Mouse (Mus musculus) midbrain, postnatal 0 days (tissue): ENCODE results near the gene Zc3h4. TPM values are rescaled to one million over a fixed set of nuclear protein-coding genes. Genes with fewer than 3 reads are reported as not detected.

ENCODE experiments used
- ATAC-seq: fragments of 200-750 bp; cut with Nextera tagmentation; 2 replicates; pipeline ENCODE4 v1.8.0; 2017; ENCODE audit warnings: moderate number of reproducible peaks, mild to moderate bottlenecking, moderate TSS enrichment, moderate library complexity; ENCODE audit not compliant: low FRiP score
- DNase-seq: peaks from one replicate; pipeline ENCODE4 v3.0.0-alpha.2; 2015; ENCODE audit warnings: low spot score
- H3K27ac ChIP-seq: fragments of 300-500 bp; sonication (generic); 2 replicates; pipeline ENCODE4 v1.5.1; 2014; ENCODE audit warnings: low read depth, mild to moderate bottlenecking, low read length, mixed read lengths
- H3K27me3 ChIP-seq: fragments of 300-500 bp; sonication (generic); 2 replicates; pipeline ENCODE4 v1.6.1; 2014; ENCODE audit warnings: low read length, control low read depth, mixed read lengths; ENCODE audit not compliant: insufficient read depth
- H3K36me3 ChIP-seq: fragments of 300-500 bp; sonication (generic); 2 replicates; pipeline ENCODE4 v1.6.1; 2014; ENCODE audit warnings: low read length, control low read depth, mixed read lengths; ENCODE audit not compliant: insufficient read depth
- H3K4me1 ChIP-seq: fragments of 300-500 bp; sonication (generic); 2 replicates; pipeline ENCODE4 v1.6.1; 2014; ENCODE audit warnings: mild to moderate bottlenecking, control low read depth, antibody characterized with exemption, low read length, mixed read lengths; ENCODE audit not compliant: insufficient read depth
- H3K4me2 ChIP-seq: fragments of 300-500 bp; sonication (generic); 2 replicates; pipeline ENCODE4 v1.6.1; 2014; ENCODE audit warnings: low read depth, mild to moderate bottlenecking, low read length, mixed read lengths; ENCODE audit not compliant: poor library complexity, severe bottlenecking
- H3K4me3 ChIP-seq: fragments of 300-500 bp; sonication (generic); 2 replicates; pipeline ENCODE4 v1.5.1; 2014; ENCODE audit warnings: low read depth, mild to moderate bottlenecking, low read length, moderate library complexity
- H3K9ac ChIP-seq: fragments of 300-500 bp; sonication (generic); replicated peaks from 2 replicates; pipeline ENCODE4 v1.6.1; 2014; ENCODE audit warnings: mild to moderate bottlenecking, low read length, moderate library complexity, mixed read lengths; ENCODE audit not compliant: poor library complexity, severe bottlenecking
- H3K9me3 ChIP-seq: fragments of 300-500 bp; sonication (generic); 2 replicates; pipeline ENCODE4 v1.6.1; 2016; ENCODE audit warnings: low read length, control low read depth
- CTCF ChIP-seq: IDR thresholded peaks from 2 replicates; pipeline ENCODE4 v1.5.1; 2016; ENCODE audit warnings: antibody characterized with exemption, mild to moderate bottlenecking
- WGBS: fragments of 180-500 bp; shearing (Covaris S2); extraction: QIAGEN DNeasy Blood & Tissue Kit; methylation state at CpG from one replicate; pipeline ENCODE4 v1.1.7; 2014; 5-methylcytosine and 5-hydroxymethylcytosine counted together
- polyA plus RNA-seq: library from polyadenylated mRNA; unstranded; fragments of >200 nt; fragmentation: Nextera tagmentation; extraction: Ambion mirVana; gene quantifications from 2 replicates; pipeline ENCODE4 v1.2.1, GENCODE M21; 2015
- total RNA-seq: library from RNA; depleted of rRNA; stranded (reverse); fragments of >200 nt; gene quantifications from 2 replicates; pipeline ENCODE4 v1.2.3, GENCODE M21; 2014

The Zc3h4 gene
- total and polyA plus RNA-seq, 2 experiments from 2014 or later = 9.7 to 41.1 TPM

DNA sequence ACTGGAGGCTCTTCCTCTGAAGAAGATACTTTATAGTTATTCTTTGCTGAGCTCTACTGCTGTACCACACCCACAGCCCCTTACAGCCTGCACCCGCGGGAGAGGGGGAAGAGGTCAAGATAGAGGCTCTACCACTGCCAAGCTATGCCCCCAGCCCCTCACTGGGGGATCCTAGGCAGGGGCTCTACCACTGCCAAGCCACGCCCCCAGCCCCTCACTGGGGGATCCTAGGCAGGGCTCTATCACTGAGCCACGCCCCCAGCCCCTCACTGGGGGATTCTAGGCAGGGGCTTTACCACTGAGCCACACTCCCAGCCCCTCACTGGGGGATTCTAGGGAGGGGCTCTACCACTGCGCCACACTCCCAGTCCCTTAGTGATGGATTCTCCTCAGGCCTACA lies 55.6 kb downstream of the Zc3h4 start:
- no peak for TF ChIP-seq CTCF
- Histone ChIP-seq H3K9ac (no peak overlapping the region), H3K4me2 (no peak overlapping the region), H3K9me3 (no peaks in the 10 kb centered on the region), H3K4me3 (no peak overlapping the region), H3K36me3 (peaks cover 3% of the 10 kb centered on the region; the same call in 1 of the 2 replicates), H3K27me3 (peaks cover 3% of the 10 kb centered on the region; the same call in 1 of the 2 replicates), H3K27ac (no peak overlapping the region), H3K4me1 (peaks cover 5% of the 10 kb centered on the region; the same call in 1 of the 2 replicates)
- ATAC-seq (no peak), DNase-seq (no peak)
- WGBS = 87% methylated on average over 5 of the region's 5 CpGs

DNA sequence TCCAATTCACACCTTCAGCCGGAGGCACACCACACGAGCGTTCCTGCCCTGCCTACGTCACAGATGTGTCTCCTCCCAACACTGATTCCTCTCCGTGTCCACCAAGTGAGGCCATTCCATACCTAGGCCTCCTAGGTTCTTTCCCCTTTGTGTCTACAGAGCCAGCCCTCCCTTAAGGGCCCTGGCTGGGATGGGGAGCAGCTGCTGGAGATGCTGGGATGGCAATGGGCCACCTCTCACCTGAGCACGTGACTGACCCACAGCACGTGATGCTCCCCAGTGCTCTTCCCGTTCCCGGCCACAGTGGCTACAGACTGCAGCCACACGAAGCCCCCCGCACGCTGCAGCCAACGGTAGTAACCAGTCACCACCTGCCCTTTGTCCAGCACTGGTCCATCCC lies 59.9 kb downstream of the Zc3h4 start:
- ATAC-seq (no peak), DNase-seq (no peak)
- no peak overlapping the region for H3K4me3 ChIP-seq
- H3K4me1 ChIP-seq = no peaks in the 10 kb centered on the region
- no peaks in the 10 kb centered on the region for H3K9me3 ChIP-seq
- no peak overlapping the region for H3K9ac ChIP-seq
- whole genome bisulfite sequencing = 69% methylated on average over 13 of the region's 13 CpGs
- no peak overlapping the region for H3K27ac ChIP-seq
- H3K36me3 ChIP-seq = peaks cover 3% of the 10 kb centered on the region; the same call in 1 of the 2 replicates
- H3K27me3 ChIP-seq = peaks cover 3% of the 10 kb centered on the region; the same call in 1 of the 2 replicates
- TF ChIP-seq CTCF = no peak
- H3K4me2 ChIP-seq = no peak overlapping the region

DNA sequence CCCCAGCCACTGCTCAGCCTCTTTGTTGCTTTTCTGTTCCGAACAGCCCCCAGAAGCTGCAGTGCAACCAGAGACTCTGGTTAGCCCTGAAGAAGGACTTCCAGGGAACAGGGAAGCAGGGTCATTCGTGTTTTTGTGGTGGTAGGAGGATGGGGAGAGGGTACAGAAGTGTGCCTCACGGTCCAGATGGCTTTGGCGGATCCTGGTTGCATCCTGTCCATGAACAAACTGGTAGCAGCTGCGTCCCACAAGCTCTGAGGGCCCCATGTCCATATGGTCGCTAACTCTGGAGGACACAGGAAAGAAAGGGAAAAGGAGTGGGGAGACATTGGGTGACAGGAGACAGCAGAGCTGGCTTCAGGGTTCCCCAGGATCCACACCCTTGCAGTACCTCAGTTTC lies 60.4 kb downstream of the Zc3h4 start:
- H3K4me1 ChIP-seq = no peaks in the 10 kb centered on the region
- H3K4me2 ChIP-seq = no peak overlapping the region
- no peak overlapping the region for H3K9ac ChIP-seq
- H3K9me3 ChIP-seq = no peaks in the 10 kb centered on the region
- 68% methylated on average over 6 of the region's 6 CpGs for WGBS
- TF ChIP-seq CTCF = no peak
- no peaks in the 10 kb centered on the region for H3K36me3 ChIP-seq
- DNase-seq (no peak), ATAC-seq (no peak)
- no peak overlapping the region for H3K4me3 ChIP-seq
- H3K27ac ChIP-seq = no peak overlapping the region
- H3K27me3 ChIP-seq = peaks cover 3% of the 10 kb centered on the region; the same call in 1 of the 2 replicates

DNA sequence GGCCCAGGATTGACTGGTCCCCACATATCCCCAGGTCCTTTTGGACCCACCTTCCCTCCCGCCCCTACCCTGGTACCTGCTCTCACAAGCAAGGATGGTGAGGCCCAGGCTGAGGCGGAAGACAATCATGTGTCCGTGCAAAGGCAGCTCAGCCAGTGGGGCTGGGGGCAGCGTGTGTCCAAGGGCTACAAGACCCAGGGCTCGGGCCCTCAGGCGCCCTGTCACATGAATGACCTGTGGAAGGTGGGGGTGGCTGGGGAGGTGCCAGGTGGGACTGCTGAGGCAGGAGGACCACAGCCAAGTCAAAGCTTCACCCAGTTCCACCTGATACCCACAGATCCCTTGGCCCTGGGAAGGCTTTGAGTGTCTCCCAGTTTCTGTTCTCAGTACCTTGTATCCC lies 61.0 kb downstream of the Zc3h4 start:
- DNase-seq = no peak
- Histone ChIP-seq H3K27ac (no peak overlapping the region), H3K9ac (no peak overlapping the region), H3K36me3 (no peaks in the 10 kb centered on the region), H3K4me1 (no peaks in the 10 kb centered on the region), H3K4me3 (no peak overlapping the region), H3K9me3 (no peaks in the 10 kb centered on the region), H3K27me3 (peaks cover 3% of the 10 kb centered on the region; the same call in 1 of the 2 replicates), H3K4me2 (no peak overlapping the region)
- 75% methylated on average over 6 of the region's 6 CpGs for WGBS
- ATAC-seq = no peak
- no peak for TF ChIP-seq CTCF

DNA sequence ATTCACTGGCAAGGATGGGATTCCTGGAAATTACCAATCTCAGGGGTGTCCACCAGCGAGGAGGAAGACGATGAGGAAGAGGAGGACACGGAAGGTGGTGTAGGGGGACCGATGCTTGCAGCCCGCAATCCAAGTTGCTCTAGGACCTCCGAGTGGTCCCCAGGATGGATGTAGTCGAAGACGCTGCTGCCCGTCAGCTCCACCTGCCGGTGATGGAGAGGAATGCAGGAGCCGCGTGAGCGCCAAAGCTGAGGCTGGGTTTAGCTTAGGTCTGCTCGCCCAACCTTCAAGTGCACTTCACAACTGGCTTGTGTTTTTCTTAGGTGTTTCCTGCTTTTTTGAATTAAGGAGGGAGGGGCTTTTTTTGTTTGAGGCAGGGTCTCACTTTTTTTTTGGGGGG lies 62.5 kb downstream of the Zc3h4 start:
- Histone ChIP-seq H3K4me2 (no peak overlapping the region), H3K4me3 (no peak overlapping the region), H3K27me3 (peaks cover 6% of the 10 kb centered on the region), H3K36me3 (no peaks in the 10 kb centered on the region), H3K9ac (no peak overlapping the region), H3K27ac (no peak overlapping the region), H3K4me1 (no peaks in the 10 kb centered on the region), H3K9me3 (no peaks in the 10 kb centered on the region)
- TF ChIP-seq CTCF = peak; percentile 88
- ATAC-seq = no peak
- 2% methylated on average over 14 of the region's 14 CpGs for WGBS
- peak; percentile 80 for DNase-seq

DNA sequence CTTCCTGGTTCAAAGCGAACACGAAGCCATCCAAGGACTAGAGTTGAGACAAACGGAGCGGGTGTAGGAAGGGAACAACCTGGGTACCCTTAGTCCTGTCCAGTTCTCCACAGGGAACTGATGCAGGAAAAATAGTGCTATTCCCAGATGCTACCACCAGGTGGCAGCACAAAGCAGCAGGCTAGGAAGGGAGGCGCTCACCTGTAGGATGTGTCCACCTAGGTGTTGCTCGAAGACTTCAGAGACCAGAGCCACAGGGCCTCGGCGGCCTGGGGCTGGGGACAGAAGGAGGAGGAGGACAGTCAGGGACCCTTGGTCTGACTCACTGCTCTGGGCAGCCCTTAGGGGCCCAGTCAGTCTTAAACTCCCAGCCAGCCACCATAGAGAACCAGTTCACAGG lies 64.5 kb downstream of the Zc3h4 start:
- Histone ChIP-seq H3K4me3 (no peak overlapping the region), H3K9ac (no peak overlapping the region), H3K27me3 (peaks cover 7% of the 10 kb centered on the region), H3K9me3 (no peaks in the 10 kb centered on the region), H3K27ac (no peak overlapping the region), H3K4me2 (no peak overlapping the region), H3K4me1 (no peaks in the 10 kb centered on the region), H3K36me3 (no peaks in the 10 kb centered on the region)
- peak; percentile 20; the same call in 1 of the 2 replicates for ATAC-seq
- WGBS = 15% methylated on average over 8 of the region's 8 CpGs
- DNase-seq = peak; percentile 65
- TF ChIP-seq CTCF = peak; percentile 94
